Mouse (Mus musculus): ENCODE data around the gene Wipf1.
"Not testable (repeated sequence)": the region's sequence is repeated elsewhere in the genome, so short reads cannot be mapped to it uniquely, and the experiment has no call there.

Wipf1 gene

DNA sequence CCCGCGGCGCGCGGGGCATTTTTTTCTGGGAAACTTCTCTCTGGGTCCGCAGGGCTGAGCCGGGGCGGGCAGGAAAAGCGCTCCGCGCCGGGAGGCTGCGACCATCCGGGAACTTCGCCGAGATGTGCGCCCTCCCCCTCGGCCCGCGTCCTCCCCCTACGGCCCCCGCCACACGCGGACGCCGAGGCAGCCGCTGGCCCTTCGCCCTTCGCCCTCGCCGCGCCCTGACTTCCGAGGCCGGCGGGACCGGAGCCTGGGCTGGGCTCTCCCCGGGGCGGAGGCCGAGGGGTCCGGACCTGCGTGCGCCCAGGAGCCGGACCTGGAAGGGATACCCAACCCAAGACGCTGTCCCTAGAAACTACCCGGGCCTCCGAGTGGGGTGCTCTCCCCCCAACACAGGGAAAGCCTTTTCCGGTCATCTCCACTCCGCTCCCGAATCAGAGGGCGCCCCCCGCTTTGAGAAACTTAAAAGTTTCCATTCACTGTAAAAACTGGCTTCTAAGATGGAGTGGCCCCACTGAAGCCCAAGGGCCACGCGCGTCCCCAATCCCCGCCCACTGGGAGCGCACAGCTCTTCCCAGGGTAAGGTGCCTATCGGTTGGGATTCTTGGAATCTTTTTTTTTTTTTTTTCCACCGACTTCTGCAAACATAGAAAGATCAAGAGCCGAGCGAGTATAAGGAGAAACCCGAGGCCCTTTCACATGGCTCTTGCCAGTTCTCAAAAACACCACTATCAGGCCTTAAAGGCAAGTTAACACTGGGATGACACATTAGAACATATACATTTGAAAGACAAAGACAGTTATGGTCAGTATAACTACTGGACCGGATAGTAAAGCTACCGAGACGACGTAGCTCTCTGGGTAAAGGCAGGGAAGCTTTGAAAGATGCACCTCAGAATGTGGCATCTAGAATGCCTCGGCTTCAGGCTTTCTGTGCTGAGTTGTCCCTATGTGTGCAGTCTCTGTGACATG lies at the start of gene Wipf1:
Gene Wipf1 (minus strand): TSS at position 379 of the 975 bp plus-strand sequence.
- peak; percentile 99 for DNase-seq

- no peak for DNase-seq
These were observed 49.6 kb upstream of the Wipf1 start for GRCm38 (mm10) chr2:73579168-73579567.

- DNase-seq: peak; percentile 82
These were observed 44.9 kb upstream of the Wipf1 start for GRCm38 (mm10) chr2:73574418-73574817.

DNA sequence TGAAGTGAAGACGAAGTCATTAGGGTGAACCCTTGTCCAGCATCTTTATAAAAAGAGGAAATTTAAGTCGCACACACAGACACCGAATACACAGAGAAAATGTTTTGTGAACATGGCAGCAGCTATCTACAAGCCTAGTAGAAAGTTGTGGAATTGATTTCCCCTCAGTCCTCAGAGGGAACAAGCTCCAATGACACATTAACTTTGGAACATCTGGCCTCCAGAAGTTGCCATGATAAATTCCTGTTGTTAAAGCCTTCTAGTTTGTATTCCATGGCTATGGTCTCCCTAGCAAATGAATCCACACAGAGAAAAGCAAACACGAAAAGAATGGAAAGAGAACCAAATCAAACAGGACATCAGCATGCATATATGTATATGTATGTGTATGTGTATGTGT lies 44.0 kb upstream of the Wipf1 start:
- DNase-seq: no peak

GRCm38 (mm10) chr2:73572539-73573372 lies 43.2 kb upstream of the Wipf1 start:
- peak; percentile 95 for DNase-seq

- DNase-seq: peak; percentile 67
These were observed 42.4 kb upstream of the Wipf1 start for GRCm38 (mm10) chr2:73571901-73572300.

GRCm38 (mm10) chr2:73571304-73571703 lies 41.8 kb upstream of the Wipf1 start:
- peak; percentile 85 for DNase-seq

- peak; percentile 84 for DNase-seq
These were observed 37.6 kb upstream of the Wipf1 start for GRCm38 (mm10) chr2:73566989-73567605.

DNA sequence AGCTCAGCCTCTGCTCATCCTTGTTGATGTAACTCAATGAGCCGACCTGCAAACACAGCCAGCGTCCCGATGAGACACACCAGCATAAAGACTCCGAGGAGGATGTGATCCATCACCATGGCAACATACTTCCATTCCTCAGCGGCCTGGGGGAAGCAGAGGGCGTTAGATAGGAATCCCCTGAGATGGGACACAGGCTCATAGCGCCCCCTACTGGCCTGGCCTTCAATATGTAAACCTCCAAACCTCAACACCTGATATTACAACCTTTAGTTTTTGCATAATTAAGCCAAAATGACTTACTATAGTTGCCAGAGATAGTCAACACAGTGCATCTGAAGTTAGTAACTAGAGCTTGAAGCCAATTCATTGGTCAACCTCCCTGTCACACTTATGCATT lies 36.6 kb upstream of the Wipf1 start:
- peak; percentile 84 for DNase-seq

DNA sequence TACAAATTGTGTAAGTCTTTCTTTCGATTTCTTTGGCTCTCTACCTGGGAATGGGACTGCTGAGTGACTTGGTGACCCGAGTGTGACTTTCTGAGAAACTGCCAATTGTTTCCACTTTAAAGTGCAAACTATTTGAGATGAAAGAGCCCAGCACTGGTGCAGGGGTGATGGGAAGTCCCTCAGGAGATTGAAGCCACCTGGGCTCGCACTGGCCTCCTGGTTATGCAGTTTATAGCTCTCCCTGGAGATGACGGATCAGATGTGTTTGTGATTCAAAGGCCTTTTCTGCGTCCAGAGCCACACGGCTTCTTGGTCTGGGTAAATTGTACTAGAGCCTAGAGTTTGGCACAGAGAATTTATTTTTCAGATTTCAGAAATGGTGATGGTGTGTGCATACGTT lies 34.2 kb upstream of the Wipf1 start:
- DNase-seq: peak; percentile 45

GRCm38 (mm10) chr2:73562656-73563055 lies 33.1 kb upstream of the Wipf1 start:
- DNase-seq: peak; percentile 55

GRCm38 (mm10) chr2:73561665-73562063 lies 32.1 kb upstream of the Wipf1 start:
- DNase-seq: no peak

DNA sequence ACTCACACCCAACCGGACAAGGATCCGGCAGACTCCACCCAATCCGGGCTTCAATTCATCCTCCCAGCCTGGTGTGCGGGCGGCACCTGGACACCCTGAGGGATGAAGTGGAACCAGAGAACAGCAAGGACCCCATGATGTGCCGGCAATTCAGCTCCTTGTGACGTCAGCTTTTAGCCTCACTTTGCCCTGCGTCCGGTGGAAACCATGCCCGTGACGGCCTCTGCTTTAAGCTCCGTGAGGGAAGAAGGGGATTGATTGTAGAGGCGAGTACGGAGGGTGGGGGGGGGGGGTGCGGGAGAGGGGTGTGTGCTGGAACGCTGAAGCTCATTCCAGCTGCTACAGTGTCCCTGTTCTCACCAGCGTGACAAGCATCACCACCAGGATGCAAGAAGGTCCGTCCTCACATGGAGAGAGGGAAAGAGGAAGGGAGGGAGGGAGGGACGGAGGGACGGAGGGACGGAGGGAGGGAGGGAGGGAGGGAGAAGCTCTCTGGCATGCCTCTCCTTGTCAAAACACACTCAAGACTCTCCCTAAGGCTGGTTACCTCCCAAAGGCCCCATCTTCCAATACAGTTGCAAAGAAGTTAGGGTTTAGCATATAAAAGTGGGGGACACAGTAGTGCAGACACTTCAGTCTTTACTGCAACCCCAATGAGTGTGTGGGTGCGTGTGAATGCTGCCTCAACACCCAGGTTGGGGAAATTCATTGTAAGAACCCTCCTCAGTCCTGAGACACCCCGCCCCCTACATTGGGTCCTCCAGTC lies 31.5 kb upstream of the Wipf1 start:
- DNase-seq: no peak

- DNase-seq: no peak
These were observed 30.9 kb upstream of the Wipf1 start for GRCm38 (mm10) chr2:73560445-73560844.

- DNase-seq: no peak
These were observed 28.4 kb upstream of the Wipf1 start for GRCm38 (mm10) chr2:73557956-73558355.

DNA sequence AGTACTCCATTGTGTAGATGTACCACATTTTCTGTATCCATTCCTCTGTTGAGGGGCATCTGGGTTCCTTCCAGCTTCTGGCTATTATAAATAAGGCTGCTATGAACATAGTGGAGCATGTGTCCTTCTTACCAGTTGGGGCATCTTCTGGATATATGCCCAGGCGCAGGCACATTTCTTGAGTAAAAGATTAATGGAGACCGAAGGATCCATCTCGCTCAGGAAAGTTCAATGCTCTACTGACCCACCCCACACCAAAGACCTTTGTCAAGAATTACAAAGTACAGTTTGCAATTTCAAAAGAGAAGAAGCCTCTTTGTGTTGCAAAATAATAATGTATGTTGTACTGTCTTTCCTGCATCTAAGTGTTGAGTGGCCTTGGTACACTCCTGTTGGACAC lies 27.5 kb upstream of the Wipf1 start:
- not testable (repeated sequence) for DNase-seq

GRCm38 (mm10) chr2:73554389-73554788 lies 24.9 kb upstream of the Wipf1 start:
- no peak for DNase-seq

- DNase-seq: peak; percentile 71
These were observed 23.4 kb upstream of the Wipf1 start for GRCm38 (mm10) chr2:73552926-73553325.

GRCm38 (mm10) chr2:73550725-73551124 lies 21.2 kb upstream of the Wipf1 start:
- DNase-seq: peak; percentile 79

GRCm38 (mm10) chr2:73548542-73548941 lies 19.0 kb upstream of the Wipf1 start:
- DNase-seq: no peak

DNA sequence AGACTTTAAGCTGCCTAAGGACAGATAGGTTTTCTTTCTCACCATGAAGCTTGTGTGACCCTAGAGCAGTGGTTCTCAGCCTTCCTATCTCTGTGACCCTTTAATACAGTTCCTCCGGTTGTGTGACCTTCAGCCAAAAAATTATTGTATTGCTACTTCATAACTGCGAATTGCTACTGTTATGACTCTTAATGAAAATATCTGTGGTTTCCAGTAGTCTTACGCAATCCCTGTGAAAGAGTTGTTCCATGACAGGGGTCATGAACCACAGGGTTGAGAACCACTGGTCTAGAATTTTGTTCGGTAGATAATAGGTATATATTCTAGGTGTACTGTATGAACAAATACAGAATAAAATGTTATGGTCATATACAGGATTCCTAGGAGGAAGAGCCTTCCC lies 17.7 kb upstream of the Wipf1 start:
- no peak for DNase-seq

DNA sequence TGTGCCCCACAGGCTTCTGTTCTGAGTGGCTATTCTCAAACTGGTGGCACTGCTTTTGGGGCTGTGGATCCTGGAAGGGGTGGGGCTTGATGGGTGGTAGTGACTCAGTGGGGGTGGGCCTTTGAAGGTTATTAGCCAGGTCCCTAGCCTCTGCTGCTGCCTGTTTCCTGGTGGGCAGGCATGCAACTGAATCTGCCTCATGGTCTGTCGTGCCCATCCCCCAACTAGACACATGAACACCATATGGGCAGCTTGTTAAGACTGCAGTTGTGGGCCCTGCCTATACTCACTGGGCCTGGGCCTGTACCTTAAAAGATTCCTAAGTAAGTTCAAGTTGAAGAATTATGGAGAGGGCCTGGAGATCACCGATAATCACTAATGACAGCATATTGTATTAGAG lies 16.0 kb upstream of the Wipf1 start:
- peak; percentile 35 for DNase-seq

All from heart, adult 11 months (tissue).